Mouse (Mus musculus) hindbrain, postnatal 0 days (tissue): ENCODE results near the gene Trim10. TPM values are rescaled to one million over a fixed set of nuclear protein-coding genes. Genes with fewer than 3 reads are reported as not detected.

ENCODE experiments used
- ATAC-seq: fragments of 200-750 bp; cut with Nextera tagmentation; 2 replicates; pipeline ENCODE4 v1.8.0; 2017; ENCODE audit warnings: mild to moderate bottlenecking, moderate TSS enrichment, moderate library complexity
- DNase-seq: peaks from one replicate; pipeline ENCODE4 v3.0.0-alpha.2; 2015; ENCODE audit warnings: low spot score
- H3K27ac ChIP-seq: fragments of 300-500 bp; sonication (generic); 2 replicates; pipeline ENCODE4 v1.5.1; 2014; ENCODE audit warnings: mild to moderate bottlenecking
- H3K27me3 ChIP-seq: fragments of 300-500 bp; sonication (generic); 2 replicates; pipeline ENCODE4 v1.6.1; 2014; ENCODE audit warnings: low read length, mixed read lengths; ENCODE audit not compliant: insufficient read depth
- H3K36me3 ChIP-seq: fragments of 300-500 bp; sonication (generic); 2 replicates; pipeline ENCODE4 v1.6.1; 2014; ENCODE audit warnings: low read length, mixed read lengths; ENCODE audit not compliant: insufficient read depth
- H3K4me1 ChIP-seq: fragments of 300-500 bp; sonication (generic); 2 replicates; pipeline ENCODE4 v1.6.1; 2014; ENCODE audit warnings: antibody characterized with exemption, low read length, mixed read lengths; ENCODE audit not compliant: insufficient read depth
- H3K4me2 ChIP-seq: fragments of 300-500 bp; sonication (generic); 2 replicates; pipeline ENCODE4 v1.6.1; 2014; ENCODE audit warnings: low read depth, mild to moderate bottlenecking, low read length, moderate library complexity, mixed read lengths
- H3K4me3 ChIP-seq: fragments of 300-500 bp; sonication (generic); 2 replicates; pipeline ENCODE4 v1.5.1; 2014; ENCODE audit warnings: low read length
- H3K9ac ChIP-seq: fragments of 300-500 bp; sonication (generic); replicated peaks from 2 replicates; pipeline ENCODE4 v1.6.1; 2014; ENCODE audit warnings: mild to moderate bottlenecking, low read length, moderate library complexity, mixed read lengths
- H3K9me3 ChIP-seq: fragments of 300-500 bp; sonication (generic); 2 replicates; pipeline ENCODE4 v1.6.1; 2016; ENCODE audit warnings: low read length, mixed read lengths
- CTCF ChIP-seq: IDR thresholded peaks from 2 replicates; pipeline ENCODE4 v1.5.1; 2016; ENCODE audit warnings: antibody characterized with exemption, control low read depth, low read depth
- WGBS: fragments of 180-500 bp; shearing (Covaris S2); extraction: QIAGEN DNeasy Blood & Tissue Kit; methylation state at CpG from one replicate; pipeline ENCODE4 v1.1.7; 2014; 5-methylcytosine and 5-hydroxymethylcytosine counted together
- polyA plus RNA-seq: library from polyadenylated mRNA; unstranded; fragments of >200 nt; fragmentation: Nextera tagmentation; extraction: Ambion mirVana; gene quantifications from 2 replicates; pipeline ENCODE4 v1.2.1, GENCODE M21; 2015
- total RNA-seq: library from RNA; depleted of rRNA; stranded (reverse); fragments of >200 nt; gene quantifications from 2 replicates; pipeline ENCODE4 v1.2.3, GENCODE M21; 2014; rRNA removed

The Trim10 gene
- total and polyA plus RNA-seq, 2 experiments from 2014 or later = 0.19 TPM; not detected in 1

- no peaks in the 10 kb centered on the region for H3K27me3 ChIP-seq
- H3K9ac ChIP-seq = no peak overlapping the region
- no peaks in the 10 kb centered on the region for H3K36me3 ChIP-seq
- no peak overlapping the region for H3K27ac ChIP-seq
- DNase-seq (no peak), ATAC-seq (no peak)
- no peak for TF ChIP-seq CTCF
- no peak overlapping the region for H3K4me3 ChIP-seq
- H3K4me2 ChIP-seq = no peak overlapping the region
- WGBS = 53% methylated on average over 15 of the region's 15 CpGs
- no peaks in the 10 kb centered on the region for H3K9me3 ChIP-seq
- no peaks in the 10 kb centered on the region for H3K4me1 ChIP-seq
Observed at GRCm38 (mm10) chr17:36920239-36920638, 50.9 kb downstream of the Trim10 start.

GRCm38 (mm10) chr17:36922715-36923114, 53.3 kb downstream of the Trim10 start:
- H3K27ac ChIP-seq = no peak overlapping the region
- WGBS = 87% methylated on average over 4 of the region's 4 CpGs

GRCm38 (mm10) chr17:36923491-36923890, 54.1 kb downstream of the Trim10 start:
- Histone ChIP-seq H3K4me3 (no peak overlapping the region), H3K27me3 (no peaks in the 10 kb centered on the region), H3K27ac (no peak overlapping the region), H3K9ac (no peak overlapping the region), H3K9me3 (no peaks in the 10 kb centered on the region), H3K4me2 (no peak overlapping the region), H3K4me1 (no peaks in the 10 kb centered on the region), H3K36me3 (no peaks in the 10 kb centered on the region)
- DNase-seq (no peak), ATAC-seq (no peak)
- no peak for TF ChIP-seq CTCF
- WGBS = 66% methylated on average over 4 of the region's 4 CpGs

More at GRCm38 (mm10) chr17:36922715-36923114, 53.3 kb downstream of the Trim10 start:
- no peak for TF ChIP-seq CTCF
- H3K4me3 ChIP-seq = no peak overlapping the region
- DNase-seq (no peak), ATAC-seq (no peak)
- H3K9me3 ChIP-seq = no peaks in the 10 kb centered on the region
- no peaks in the 10 kb centered on the region for H3K4me1 ChIP-seq
- H3K36me3 ChIP-seq = no peaks in the 10 kb centered on the region
- H3K9ac ChIP-seq = no peak overlapping the region
- no peaks in the 10 kb centered on the region for H3K27me3 ChIP-seq
- no peak overlapping the region for H3K4me2 ChIP-seq

Other genes with a start within 250 kb of the Trim10 start
- gene H2-M9, start 226.9 kb upstream of the Trim10 start, total RNA-seq = not detected in 2 replicates
- not detected in 2 replicates for gene H2-M9, start 226.9 kb upstream of the Trim10 start, polyA plus RNA-seq
- gene H2-M1, start 197.4 kb upstream of the Trim10 start, total RNA-seq = not detected in 2 replicates
- gene H2-M1, start 197.4 kb upstream of the Trim10 start, polyA plus RNA-seq = not detected in 2 replicates
- not detected in 2 replicates for gene H2-M10.5, start 96.7 kb upstream of the Trim10 start, total RNA-seq
- gene H2-M10.5, start 96.7 kb upstream of the Trim10 start, polyA plus RNA-seq = not detected in 2 replicates
- not detected in 2 replicates for gene H2-M10.6, start 57.4 kb upstream of the Trim10 start, total RNA-seq
- not detected in 2 replicates for gene H2-M10.6, start 57.4 kb upstream of the Trim10 start, polyA plus RNA-seq
- 21.6 and 27.9 TPM in 2 replicates for gene Trim26, start 32.4 kb upstream of the Trim10 start, total RNA-seq
- 46.7 and 50.6 TPM in 2 replicates for gene Trim26, start 32.4 kb upstream of the Trim10 start, polyA plus RNA-seq
- gene Trim15, start 2.4 kb upstream of the Trim10 start, total RNA-seq = 0.47 TPM in 1 of 2 replicates, not detected in the other
- gene Trim15, start 2.4 kb upstream of the Trim10 start, polyA plus RNA-seq = 0.40 and 0.66 TPM in 2 replicates
- gene Trim40, start 20.5 kb downstream of the Trim10 start, total RNA-seq = not detected in 2 replicates
- 0.13 TPM in 1 of 2 replicates, not detected in the other for gene Trim40, start 20.5 kb downstream of the Trim10 start, polyA plus RNA-seq
- not detected in 2 replicates for gene Trim31, start 28.5 kb downstream of the Trim10 start, total RNA-seq
- gene Trim31, start 28.5 kb downstream of the Trim10 start, polyA plus RNA-seq = not detected in 2 replicates
- 4.2 and 6.1 TPM in 2 replicates for gene Rnf39, start 73.3 kb downstream of the Trim10 start, total RNA-seq
- gene Rnf39, start 73.3 kb downstream of the Trim10 start, polyA plus RNA-seq = 2.5 and 3.6 TPM in 2 replicates
- 28.4 and 28.5 TPM in 2 replicates for gene Ppp1r11, start 82.2 kb downstream of the Trim10 start, total RNA-seq
- gene Ppp1r11, start 82.2 kb downstream of the Trim10 start, polyA plus RNA-seq = 143 and 145 TPM in 2 replicates
- 45.0 and 52.7 TPM in 2 replicates for gene Znrd1, start 89.0 kb downstream of the Trim10 start, total RNA-seq
- gene Znrd1, start 89.0 kb downstream of the Trim10 start, polyA plus RNA-seq = 49.3 and 51.2 TPM in 2 replicates
- gene Znrd1as, start 89.0 kb downstream of the Trim10 start, total RNA-seq = 1.3 and 3.2 TPM in 2 replicates
- 3.4 and 4.0 TPM in 2 replicates for gene Znrd1as, start 89.0 kb downstream of the Trim10 start, polyA plus RNA-seq
- not detected in 2 replicates for gene 2410137M14Rik, start 111.7 kb downstream of the Trim10 start, total RNA-seq
- 0.23 and 0.26 TPM in 2 replicates for gene 2410137M14Rik, start 111.7 kb downstream of the Trim10 start, polyA plus RNA-seq
- 0.97 and 2.5 TPM in 2 replicates for gene H2-M5, start 120.0 kb downstream of the Trim10 start, total RNA-seq
- 1.1 and 1.9 TPM in 2 replicates for gene H2-M5, start 120.0 kb downstream of the Trim10 start, polyA plus RNA-seq
- 118 and 137 TPM in 2 replicates for gene Zfp57, start 131.6 kb downstream of the Trim10 start, total RNA-seq
- gene Zfp57, start 131.6 kb downstream of the Trim10 start, polyA plus RNA-seq = 118 and 129 TPM in 2 replicates
- 0.52 TPM in 1 of 2 replicates, not detected in the other for gene Mog, start 153.8 kb downstream of the Trim10 start, total RNA-seq
- 1.5 and 1.7 TPM in 2 replicates for gene Mog, start 153.8 kb downstream of the Trim10 start, polyA plus RNA-seq
- 519 and 527 TPM in 2 replicates for gene Gabbr1, start 176.4 kb downstream of the Trim10 start, total RNA-seq
- 93.4 and 98.3 TPM in 2 replicates for gene Gabbr1, start 176.4 kb downstream of the Trim10 start, polyA plus RNA-seq
- not detected in 2 replicates for gene Olfr90, start 218.9 kb downstream of the Trim10 start, total RNA-seq
- gene Olfr90, start 218.9 kb downstream of the Trim10 start, polyA plus RNA-seq = not detected in 2 replicates
- gene Olfr91, start 228.7 kb downstream of the Trim10 start, total RNA-seq = not detected in 2 replicates
- 0.06 TPM in 1 of 2 replicates, not detected in the other for gene Olfr91, start 228.7 kb downstream of the Trim10 start, polyA plus RNA-seq